8 mouse cellular contexts compared by ENCODE assay signal in genomic region chr13:14064341-14065027, GRCm38 (mm10). TPM values are rescaled to one million over a fixed set of nuclear protein-coding genes. Genes with fewer than 3 reads are reported as not detected.
A peak's percentile ranks its signal among the peaks of the same experiment; 100 is the strongest.
DNase-seq lines count a peak whose midpoint lies in the region; ATAC-seq lines count a peak whose summit lies in the region.

No protein-coding gene starts in this region.

- 0% methylated on average over 18 of the region's 65 CpGs for WGBS in embryonic facial prominence, embryonic 14.5 days
- under 1% methylated on average over 61 of the region's 65 CpGs for WGBS in heart, embryonic 15.5 days
- WGBS in neural tube, embryonic 14.5 days, result under 1% methylated on average over 46 of the region's 65 CpGs

- H3K27ac ChIP-seq in embryonic facial prominence, embryonic 14.5 days (replicated peaks; ENCODE audit: low read depth, low read length), result peak overlapping the region; percentile 97
- H3K27ac ChIP-seq in heart, embryonic 15.5 days, result peak overlapping the region; percentile 99
- peak overlapping the region; percentile 95 for H3K27ac ChIP-seq in neural tube, embryonic 14.5 days (ENCODE audit: low read depth, low read length)

- H3K4me3 ChIP-seq in embryonic facial prominence, embryonic 14.5 days (ENCODE audit: low read depth, low read length), result peak overlapping the region; percentile 98
- H3K4me3 ChIP-seq in heart, embryonic 15.5 days, result peak overlapping the region; percentile 98
- peak overlapping the region; percentile 99 for H3K4me3 ChIP-seq in neural tube, embryonic 14.5 days (ENCODE audit: low read depth, low read length)

- peak overlapping the region; percentile 98 for H3K9ac ChIP-seq in embryonic facial prominence, embryonic 14.5 days (ENCODE audit: low read depth, low read length)
- H3K9ac ChIP-seq in heart, embryonic 15.5 days, result peak overlapping the region; percentile 98
- H3K9ac ChIP-seq in neural tube, embryonic 14.5 days (replicated peaks; ENCODE audit: low read depth, low read length), result peak overlapping the region; percentile 99

- peaks cover 14% of the 10 kb centered on the region; the same call in 1 of the 2 replicates for H3K4me1 ChIP-seq in embryonic facial prominence, embryonic 14.5 days (ENCODE audit: control insufficient read depth, insufficient read depth, low read length)
- peaks cover 11% of the 10 kb centered on the region for H3K4me1 ChIP-seq in heart, embryonic 15.5 days (replicated peaks)
- peaks cover 26% of the 10 kb centered on the region; the same call in 1 of the 2 replicates for H3K4me1 ChIP-seq in neural tube, embryonic 14.5 days (ENCODE audit: control insufficient read depth, insufficient read depth, low read length)

- no peaks in the 10 kb centered on the region for H3K9me3 ChIP-seq in embryonic facial prominence, embryonic 14.5 days (ENCODE audit: control insufficient read depth, low read length)
- no peaks in the 10 kb centered on the region for H3K9me3 ChIP-seq in heart, embryonic 15.5 days (replicated peaks)
- H3K9me3 ChIP-seq in neural tube, embryonic 14.5 days (ENCODE audit: control insufficient read depth, low read length), result no peaks in the 10 kb centered on the region

- DNase-seq in CD4-positive helper T cell, adult 2 months (ENCODE audit: low read depth, low spot score), result peak; percentile 81
- DNase-seq in adrenal gland, postnatal 25 days, result peak; percentile 31
- peak; percentile 32 for DNase-seq in embryonic facial prominence, embryonic 14.5 days (ENCODE audit: low spot score)
- peak; percentile 62 for DNase-seq in kidney, postnatal 14 days
- peak; percentile 66 to 70 for DNase-seq in lung, adult 18-20 months
- DNase-seq in thymus, postnatal 10 days (ENCODE audit: low spot score in 2 of 2), result peak; percentile 55 to 60

- peak overlapping the region; percentile 71 for H3K4me2 ChIP-seq in embryonic facial prominence, embryonic 14.5 days (ENCODE audit: low read depth, low read length)
- peak overlapping the region; percentile 71 for H3K4me2 ChIP-seq in heart, embryonic 15.5 days
- peak overlapping the region; percentile 70 for H3K4me2 ChIP-seq in neural tube, embryonic 14.5 days (ENCODE audit: low read depth, low read length)

- H3K36me3 ChIP-seq in embryonic facial prominence, embryonic 14.5 days (ENCODE audit: control insufficient read depth, insufficient read depth, low read length), result peaks cover 23% of the 10 kb centered on the region; the same call in 1 of the 2 replicates
- 0 out of 2 replicates have a peak, but pooled peaks cover 1% of the 10 kb centered on the region for H3K36me3 ChIP-seq in heart, embryonic 15.5 days
- peaks cover 3% of the 10 kb centered on the region; the same call in 1 of the 2 replicates for H3K36me3 ChIP-seq in neural tube, embryonic 14.5 days (ENCODE audit: control insufficient read depth, insufficient read depth, low read length)

- H3K27me3 ChIP-seq in embryonic facial prominence, embryonic 14.5 days (replicated peaks; ENCODE audit: control insufficient read depth, insufficient read depth, low read length), result no peaks in the 10 kb centered on the region
- H3K27me3 ChIP-seq in heart, embryonic 15.5 days, result no peaks in the 10 kb centered on the region
- peaks cover 2% of the 10 kb centered on the region; the same call in 1 of the 2 replicates for H3K27me3 ChIP-seq in neural tube, embryonic 14.5 days (ENCODE audit: control insufficient read depth, insufficient read depth, low read length)

- ATAC-seq in embryonic facial prominence, embryonic 14.5 days (ENCODE audit: low read depth), result no peak
- peak; percentile 0; the same call in 1 of the 2 replicates for ATAC-seq in heart, embryonic 15.5 days (replicated peaks; ENCODE audit: insufficient number of reproducible peaks, insufficient read depth, low FRiP score, low read depth)
- ATAC-seq in neural tube, embryonic 14.5 days (ENCODE audit: low read depth), result no peak

RNA-seq across cellular contexts. Expression of gene Ggps1, which starts 1.2 kb away (rescaled TPM):
- 38.0 and 40.1 TPM in 2 replicates for total RNA-seq in adrenal gland, postnatal 25 days (2021)
- 50.2 and 57.4 TPM in 2 replicates for polyA plus RNA-seq in embryonic facial prominence, embryonic 14.5 days (2014; fragmentation: Nextera tagmentation; extraction: Ambion mirVana)
- polyA plus RNA-seq in heart, embryonic 15.5 days (2015; fragmentation: Nextera tagmentation; extraction: Ambion mirVana), result 41.0 and 41.4 TPM in 2 replicates
- 89.2 and 97.9 TPM in 2 replicates for polyA plus RNA-seq in neural tube, embryonic 14.5 days (2014; fragmentation: Nextera tagmentation; extraction: Ambion mirVana)

RNA-seq across cellular contexts. Expression of gene Arid4b, which starts 1.5 kb away (rescaled TPM):
- 39.6 and 49.6 TPM in 2 replicates for total RNA-seq in adrenal gland, postnatal 25 days (2021)
- polyA plus RNA-seq in embryonic facial prominence, embryonic 14.5 days (2014; fragmentation: Nextera tagmentation; extraction: Ambion mirVana), result 50.0 and 60.8 TPM in 2 replicates
- 38.3 and 39.5 TPM in 2 replicates for polyA plus RNA-seq in heart, embryonic 15.5 days (2015; fragmentation: Nextera tagmentation; extraction: Ambion mirVana)
- polyA plus RNA-seq in neural tube, embryonic 14.5 days (2014; fragmentation: Nextera tagmentation; extraction: Ambion mirVana), result 72.1 and 81.6 TPM in 2 replicates

RNA-seq across cellular contexts. Expression of gene Tbce, which starts 25.0 kb away (rescaled TPM):
- 50.3 and 63.1 TPM in 2 replicates for total RNA-seq in adrenal gland, postnatal 25 days (2021)
- polyA plus RNA-seq in embryonic facial prominence, embryonic 14.5 days (2014; fragmentation: Nextera tagmentation; extraction: Ambion mirVana), result 47.5 and 54.6 TPM in 2 replicates
- polyA plus RNA-seq in heart, embryonic 15.5 days (2015; fragmentation: Nextera tagmentation; extraction: Ambion mirVana), result 33.2 and 37.8 TPM in 2 replicates
- polyA plus RNA-seq in neural tube, embryonic 14.5 days (2014; fragmentation: Nextera tagmentation; extraction: Ambion mirVana), result 116 and 126 TPM in 2 replicates

Comparison
In these comparisons a context has a peak if more than half of its experiments do, and no peak if none do; other contexts are left out.
1. DNase-seq: peak in every context shown above with its lines; median percentile 81 in CD4-positive helper T cell, adult 2 months; 68 in lung, adult 18-20 months; 62 in kidney, postnatal 14 days; 58 in thymus, postnatal 10 days; 32 in embryonic facial prominence, embryonic 14.5 days; 31 in adrenal gland, postnatal 25 days.